Mouse (Mus musculus): ENCODE data around the gene Chil6. TPM values are rescaled to one million over a fixed set of nuclear protein-coding genes. Genes with fewer than 3 reads are reported as not detected.

The Chil6 gene
- polyA plus RNA-seq (2012) = not detected in 2 replicates

DNA sequence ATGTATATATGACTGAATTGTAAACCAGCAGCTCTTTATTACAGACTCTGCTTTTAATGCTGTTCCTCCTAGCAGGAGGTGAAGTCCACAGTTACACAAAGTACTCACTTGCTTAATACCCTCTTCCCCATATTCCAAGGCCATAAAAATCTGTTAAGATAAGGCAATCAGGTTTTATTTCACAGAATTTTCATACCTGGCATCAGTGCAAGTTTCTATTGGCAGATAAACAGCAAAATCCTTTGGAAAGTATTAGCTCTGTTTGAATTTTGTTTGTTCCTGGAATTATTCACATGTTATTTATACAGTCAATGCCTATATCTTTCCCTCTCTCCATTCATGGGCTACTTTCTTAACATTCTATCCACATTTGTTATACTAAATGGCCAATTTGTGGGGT is at the start of gene Chil6:
Gene Chil6, minus strand, starts transcription at position 101 of the 400 bp plus-strand sequence.
- no peaks in the 10 kb centered on the region for H3K4me1 ChIP-seq (ENCODE audit: control insufficient read depth)
- H3K36me3 ChIP-seq (ENCODE audit: control insufficient read depth) = no peaks in the 10 kb centered on the region
- no peak for TF ChIP-seq GATA1 (IDR thresholded peaks at IDR 0.05; ENCODE audit: low read length)
- no peak for TF ChIP-seq TAL1 (IDR thresholded peaks at IDR 0.05; ENCODE audit: low read length)
- no peaks in the 10 kb centered on the region for H3K27me3 ChIP-seq (ENCODE audit: control insufficient read depth)
- H3K4me3 ChIP-seq (replicated peaks) = no peak within 1 kb of the TSS
- no peaks in the 10 kb centered on the region for H3K9me3 ChIP-seq (ENCODE audit: control insufficient read depth, low read length)

DNA sequence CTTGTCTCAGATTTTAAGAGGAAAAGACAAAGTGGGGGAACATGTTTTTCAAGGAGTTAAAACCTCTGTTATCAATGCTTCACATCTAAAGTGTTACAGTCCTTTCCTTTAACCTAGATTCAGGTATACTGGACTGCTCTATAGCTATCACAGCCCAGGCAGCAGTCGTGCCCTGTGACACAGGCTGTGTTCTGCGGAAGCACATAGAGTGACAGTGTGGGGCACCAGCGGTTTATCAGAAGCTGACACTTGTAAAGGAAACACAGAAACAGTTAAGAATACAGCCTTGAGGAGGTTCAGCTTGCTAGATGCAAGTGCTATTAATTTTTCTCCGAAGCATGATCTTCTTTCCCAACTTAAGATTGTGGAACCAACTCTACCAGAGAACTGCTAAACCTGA is 46.6 kb upstream of the Chil6 start:
- H3K4me3 ChIP-seq (replicated peaks) = no peak overlapping the region
- TF ChIP-seq GATA1 (IDR thresholded peaks at IDR 0.05; ENCODE audit: low read length) (no peak), TAL1 (IDR thresholded peaks at IDR 0.05; ENCODE audit: low read length) (no peak)
- no peaks in the 10 kb centered on the region for H3K27me3 ChIP-seq (ENCODE audit: control insufficient read depth)
- no peaks in the 10 kb centered on the region for H3K36me3 ChIP-seq (ENCODE audit: control insufficient read depth)
- no peaks in the 10 kb centered on the region for H3K4me1 ChIP-seq (ENCODE audit: control insufficient read depth)
- H3K9me3 ChIP-seq (ENCODE audit: control insufficient read depth, low read length) = no peaks in the 10 kb centered on the region

DNA sequence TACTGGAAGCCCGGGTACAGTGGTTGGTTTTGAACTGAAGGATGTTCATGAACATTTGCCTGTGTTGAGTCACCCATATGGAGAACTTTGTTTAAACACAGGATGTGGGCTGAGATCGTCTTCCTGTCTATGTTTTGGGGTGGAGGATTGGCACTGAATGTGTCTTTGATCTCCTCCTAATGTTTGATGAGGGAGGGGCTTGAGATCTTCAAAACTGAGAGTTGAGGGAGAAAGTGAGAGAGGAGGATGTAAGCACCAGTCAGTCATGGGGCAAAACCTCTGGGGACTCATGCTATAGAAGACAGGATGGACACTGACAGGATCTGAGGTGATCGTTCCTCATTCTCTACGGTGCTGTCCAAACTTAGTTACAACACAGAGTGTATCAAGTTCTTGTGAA is 43.6 kb upstream of the Chil6 start:
- no peaks in the 10 kb centered on the region for H3K9me3 ChIP-seq (ENCODE audit: control insufficient read depth, low read length)
- no peaks in the 10 kb centered on the region for H3K36me3 ChIP-seq (ENCODE audit: control insufficient read depth)
- TF ChIP-seq TAL1 (IDR thresholded peaks at IDR 0.05; ENCODE audit: low read length) (no peak), GATA1 (IDR thresholded peaks at IDR 0.05; ENCODE audit: low read length) (no peak)
- no peaks in the 10 kb centered on the region for H3K27me3 ChIP-seq (ENCODE audit: control insufficient read depth)
- no peaks in the 10 kb centered on the region for H3K4me1 ChIP-seq (ENCODE audit: control insufficient read depth)
- no peak overlapping the region for H3K4me3 ChIP-seq (replicated peaks)

DNA sequence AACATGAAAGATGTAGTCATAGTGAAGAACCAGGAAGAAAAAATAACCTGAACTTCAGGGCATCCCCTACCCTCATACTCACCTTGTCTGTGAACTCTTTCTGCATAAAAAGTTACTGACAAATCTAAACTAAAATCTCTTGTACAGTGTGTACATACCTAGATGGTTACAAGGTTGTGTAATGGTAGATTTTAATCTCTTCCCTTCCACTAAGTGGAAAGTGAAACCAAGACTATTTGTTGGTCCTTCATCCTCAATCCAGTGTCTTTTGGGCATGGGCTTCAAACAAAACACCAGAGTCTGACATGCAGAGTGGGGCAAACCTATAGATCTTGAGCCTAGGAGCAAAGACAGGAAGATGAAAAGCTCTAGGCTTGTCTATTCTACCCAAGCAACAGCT is 43.0 kb upstream of the Chil6 start:
- Histone ChIP-seq H3K4me3 (replicated peaks) (no peak overlapping the region), H3K4me1 (ENCODE audit: control insufficient read depth) (no peaks in the 10 kb centered on the region), H3K36me3 (ENCODE audit: control insufficient read depth) (no peaks in the 10 kb centered on the region), H3K9me3 (ENCODE audit: control insufficient read depth, low read length) (no peaks in the 10 kb centered on the region), H3K27me3 (ENCODE audit: control insufficient read depth) (no peaks in the 10 kb centered on the region)
- TF ChIP-seq TAL1 (IDR thresholded peaks at IDR 0.05; ENCODE audit: low read length) = no peak
- TF ChIP-seq GATA1 (IDR thresholded peaks at IDR 0.05; ENCODE audit: low read length) = no peak

- Histone ChIP-seq H3K36me3 (ENCODE audit: control insufficient read depth) (no peaks in the 10 kb centered on the region), H3K9me3 (ENCODE audit: control insufficient read depth, low read length) (no peaks in the 10 kb centered on the region), H3K4me1 (ENCODE audit: control insufficient read depth) (no peaks in the 10 kb centered on the region), H3K4me3 (replicated peaks) (no peak overlapping the region), H3K27me3 (ENCODE audit: control insufficient read depth) (no peaks in the 10 kb centered on the region)
- no peak for TF ChIP-seq GATA1 (IDR thresholded peaks at IDR 0.05; ENCODE audit: low read length)
These were observed 42.6 kb upstream of the Chil6 start for GRCm38 (mm10) chr3:106448571-106448970.

Other genes with a start within 250 kb of the Chil6 start
- not detected in 2 replicates for gene Chil3, start 238.6 kb downstream of the Chil6 start, polyA plus RNA-seq (2012)
- gene Chil4, start 186.7 kb downstream of the Chil6 start, polyA plus RNA-seq (2012) = not detected in 2 replicates
- gene Dennd2d, start 76.2 kb upstream of the Chil6 start, polyA plus RNA-seq (2012) = 0.03 TPM in 1 of 2 replicates, not detected in the other
- not detected in 2 replicates for gene Dram2, start 141.6 kb upstream of the Chil6 start, polyA plus RNA-seq (2012)
- gene Cept1, start 141.6 kb upstream of the Chil6 start, polyA plus RNA-seq (2012) = 0.19 and 0.29 TPM in 2 replicates